Mouse (Mus musculus) forebrain, embryonic 16.5 days (tissue): ENCODE measurements at regions not wholly inside any gene's neighbourhood (a gene's known extent, or its start where the extent isn't known, plus 50 kb on each side); places are given as distances from the start of the nearest gene placed in this dataset.

ENCODE experiments used
- ATAC-seq: fragments of 200-750 bp; cut with Nextera tagmentation; 2 replicates; pipeline ENCODE4 v1.8.0; 2017; ENCODE audit warnings: mild to moderate bottlenecking, moderate library complexity
- H3K27ac ChIP-seq: fragments of 300-500 bp; sonication (generic); 2 replicates; pipeline ENCODE4 v1.5.1; 2014; ENCODE audit warnings: low read length, control low read depth
- H3K27me3 ChIP-seq: fragments of 300-500 bp; sonication (generic); replicated peaks from 2 replicates; pipeline ENCODE4 v1.6.1; 2014; ENCODE audit warnings: low read length; ENCODE audit not compliant: control insufficient read depth, insufficient read depth
- H3K36me3 ChIP-seq: fragments of 300-500 bp; sonication (generic); 2 replicates; pipeline ENCODE4 v1.6.1; 2014; ENCODE audit not compliant: control insufficient read depth, insufficient read depth
- H3K4me1 ChIP-seq: fragments of 300-500 bp; sonication (generic); replicated peaks from 2 replicates; pipeline ENCODE4 v1.6.1; 2014; ENCODE audit warnings: low read length; ENCODE audit not compliant: control insufficient read depth, insufficient read depth
- H3K4me2 ChIP-seq: fragments of 300-500 bp; sonication (generic); 2 replicates; pipeline ENCODE4 v1.6.1; 2014; ENCODE audit warnings: mild to moderate bottlenecking, low read length, control low read depth
- H3K4me3 ChIP-seq: fragments of 300-500 bp; sonication (generic); replicated peaks from 2 replicates; pipeline ENCODE4 v1.5.1; 2014; ENCODE audit warnings: mild to moderate bottlenecking, low read length, control low read depth
- H3K9ac ChIP-seq: fragments of 300-500 bp; sonication (generic); replicated peaks from 2 replicates; pipeline ENCODE4 v1.6.1; 2014; ENCODE audit warnings: low read depth, low read length, control low read depth
- H3K9me3 ChIP-seq: fragments of 300-500 bp; sonication (generic); 2 replicates; pipeline ENCODE4 v1.6.1; 2016; ENCODE audit warnings: low read length; ENCODE audit not compliant: control insufficient read depth
- WGBS: fragments of 180-500 bp; shearing (Covaris S2); extraction: QIAGEN DNeasy Blood & Tissue Kit; methylation state at CpG from one replicate; pipeline ENCODE4 v1.1.7; 2014; 5-methylcytosine and 5-hydroxymethylcytosine counted together

- H3K27ac ChIP-seq: no peak overlapping the region
- H3K9me3 ChIP-seq: no peaks in the 10 kb centered on the region
- WGBS: 56% methylated on average over 3 of the region's 3 CpGs
- ATAC-seq: no peak
- H3K27me3 ChIP-seq: no peaks in the 10 kb centered on the region
- no peak overlapping the region for H3K4me2 ChIP-seq
- H3K4me3 ChIP-seq: no peak overlapping the region
- no peak overlapping the region for H3K9ac ChIP-seq
- no peaks in the 10 kb centered on the region for H3K36me3 ChIP-seq
- no peaks in the 10 kb centered on the region for H3K4me1 ChIP-seq
These were observed 654.9 kb downstream of the Trib2 start for GRCm38 (mm10) chr12:15161864-15162263.

- H3K27me3 ChIP-seq: no peaks in the 10 kb centered on the region
- no peak overlapping the region for H3K4me3 ChIP-seq
- H3K36me3 ChIP-seq: no peaks in the 10 kb centered on the region
- H3K9me3 ChIP-seq: no peaks in the 10 kb centered on the region
- no peak overlapping the region for H3K27ac ChIP-seq
- no peak for ATAC-seq
- H3K9ac ChIP-seq: no peak overlapping the region
- H3K4me1 ChIP-seq: no peaks in the 10 kb centered on the region
- WGBS: 94% methylated on average over 2 of the region's 2 CpGs
- H3K4me2 ChIP-seq: no peak overlapping the region
These were observed 656.2 kb downstream of the Trib2 start for GRCm38 (mm10) chr12:15160478-15160998.

GRCm38 (mm10) chr12:15146398-15146797 is 670.3 kb downstream of the Trib2 start:
- H3K27me3 ChIP-seq: no peaks in the 10 kb centered on the region
- no peaks in the 10 kb centered on the region for H3K9me3 ChIP-seq
- H3K4me3 ChIP-seq: no peak overlapping the region
- WGBS: 81% methylated on average over 2 of the region's 2 CpGs
- H3K4me1 ChIP-seq: no peaks in the 10 kb centered on the region
- no peak overlapping the region for H3K4me2 ChIP-seq
- ATAC-seq: no peak
- no peaks in the 10 kb centered on the region for H3K36me3 ChIP-seq
- H3K27ac ChIP-seq: no peak overlapping the region
- H3K9ac ChIP-seq: no peak overlapping the region

GRCm38 (mm10) chr12:15137039-15137438 is 679.7 kb downstream of the Trib2 start:
- H3K4me3 ChIP-seq: no peak overlapping the region
- no peak overlapping the region for H3K27ac ChIP-seq
- ATAC-seq: no peak
- no peaks in the 10 kb centered on the region for H3K4me1 ChIP-seq
- no peak overlapping the region for H3K4me2 ChIP-seq
- no peak overlapping the region for H3K9ac ChIP-seq
- WGBS: 57% methylated on average over 5 of the region's 5 CpGs
- no peaks in the 10 kb centered on the region for H3K27me3 ChIP-seq
- H3K36me3 ChIP-seq: no peaks in the 10 kb centered on the region
- no peaks in the 10 kb centered on the region for H3K9me3 ChIP-seq

- ATAC-seq: peak; percentile 31; the same call in 1 of the 2 replicates
- Histone ChIP-seq H3K27me3 (no peaks in the 10 kb centered on the region), H3K4me2 (no peak overlapping the region), H3K36me3 (no peaks in the 10 kb centered on the region), H3K9me3 (no peaks in the 10 kb centered on the region), H3K4me3 (no peak overlapping the region), H3K9ac (no peak overlapping the region), H3K4me1 (no peaks in the 10 kb centered on the region), H3K27ac (no peak overlapping the region)
- 74% methylated on average over 3 of the region's 3 CpGs for WGBS
These were observed 692.5 kb downstream of the Trib2 start for GRCm38 (mm10) chr12:15124179-15124578.

GRCm38 (mm10) chr12:15122586-15123212 is 694.0 kb downstream of the Trib2 start:
- Histone ChIP-seq H3K9ac (no peak overlapping the region), H3K27me3 (no peaks in the 10 kb centered on the region), H3K27ac (no peak overlapping the region), H3K4me2 (no peak overlapping the region), H3K36me3 (no peaks in the 10 kb centered on the region), H3K4me1 (no peaks in the 10 kb centered on the region), H3K4me3 (no peak overlapping the region), H3K9me3 (no peaks in the 10 kb centered on the region)
- WGBS: 63% methylated on average over 4 of the region's 4 CpGs
- ATAC-seq: peak; percentile 90

GRCm38 (mm10) chr12:15115556-15115955 is 701.2 kb downstream of the Trib2 start:
- 87% methylated on average over 3 of the region's 3 CpGs for WGBS
- Histone ChIP-seq H3K9ac (no peak overlapping the region), H3K4me3 (no peak overlapping the region), H3K4me1 (no peaks in the 10 kb centered on the region), H3K27ac (no peak overlapping the region), H3K4me2 (no peak overlapping the region), H3K36me3 (no peaks in the 10 kb centered on the region), H3K27me3 (no peaks in the 10 kb centered on the region), H3K9me3 (no peaks in the 10 kb centered on the region)
- ATAC-seq: no peak

GRCm38 (mm10) chr12:15114793-15115192 is 701.9 kb downstream of the Trib2 start:
- H3K4me2 ChIP-seq: no peak overlapping the region
- H3K27me3 ChIP-seq: no peaks in the 10 kb centered on the region
- no peaks in the 10 kb centered on the region for H3K36me3 ChIP-seq
- ATAC-seq: no peak
- no peak overlapping the region for H3K27ac ChIP-seq
- no peak overlapping the region for H3K4me3 ChIP-seq
- no peaks in the 10 kb centered on the region for H3K4me1 ChIP-seq
- H3K9me3 ChIP-seq: no peaks in the 10 kb centered on the region
- no peak overlapping the region for H3K9ac ChIP-seq
- 92% methylated on average over 14 of the region's 14 CpGs for WGBS

- Histone ChIP-seq H3K27me3 (no peaks in the 10 kb centered on the region), H3K4me1 (no peaks in the 10 kb centered on the region), H3K9me3 (no peaks in the 10 kb centered on the region), H3K4me3 (no peak overlapping the region), H3K27ac (no peak overlapping the region), H3K9ac (no peak overlapping the region), H3K4me2 (no peak overlapping the region), H3K36me3 (no peaks in the 10 kb centered on the region)
- ATAC-seq: no peak
- 76% methylated on average over 2 of the region's 2 CpGs for WGBS
These were observed 705.7 kb downstream of the Trib2 start for GRCm38 (mm10) chr12:15111049-15111448.

GRCm38 (mm10) chr12:15104876-15105275 is 711.8 kb downstream of the Trib2 start:
- 71% methylated on average over 2 of the region's 2 CpGs for WGBS
- no peaks in the 10 kb centered on the region for H3K36me3 ChIP-seq
- no peak for ATAC-seq
- H3K4me2 ChIP-seq: no peak overlapping the region
- no peaks in the 10 kb centered on the region for H3K4me1 ChIP-seq
- H3K9ac ChIP-seq: no peak overlapping the region
- no peak overlapping the region for H3K4me3 ChIP-seq
- no peaks in the 10 kb centered on the region for H3K9me3 ChIP-seq
- H3K27me3 ChIP-seq: no peaks in the 10 kb centered on the region
- H3K27ac ChIP-seq: no peak overlapping the region
